Mouse (Mus musculus) monocyte, adult 59 days (primary cell): ENCODE data around the gene Epdr1. TPM values are rescaled to one million over a fixed set of nuclear protein-coding genes. Genes with fewer than 3 reads are reported as not detected.

Experiments
- total RNA-seq, 2 experiments: library from RNA; stranded (reverse); gene quantifications; one replicate each; pipeline ENCODE4 v1.2.4; 2023

Gene Epdr1
- not detected for total RNA-seq

GRCm38 (mm10) chr13:19619216-19619927 is at the start of gene Epdr1:
Epdr1 (minus strand) TSS chr13:19619927.

GRCm38 (mm10) chr13:19622573-19623227 is 3.0 kb upstream of the Epdr1 start, which contains the start of gene Sfrp4:
Sfrp4 (plus strand) TSS chr13:19623104.

Other genes with a start within 250 kb of the Epdr1 start
- gene Stard3nl, start 224.1 kb downstream of the Epdr1 start, total RNA-seq = 10 to 100 TPM; 58.0 to 60.9 TPM
- not detected for gene Sfrp4, start 3.2 kb upstream of the Epdr1 start, total RNA-seq
- not detected for gene Nme8, start 77.9 kb upstream of the Epdr1 start, total RNA-seq
- 100 to 1,000 TPM; 170 to 211 TPM for gene Gpr141, start 204.3 kb upstream of the Epdr1 start, total RNA-seq